Mouse (Mus musculus) liver, postnatal 0 days (tissue): ENCODE measurements around the gene Il21.

Experiments used
- CTCF ChIP-seq: sonication (generic); IDR thresholded peaks from 2 replicates; pipeline ENCODE4 v1.5.1; 2016; ENCODE audit warnings: antibody characterized with exemption, low read depth
- EP300 ChIP-seq: IDR thresholded peaks from 2 replicates; pipeline ENCODE4 v1.6.1; 2016; ENCODE audit warnings: antibody characterized with exemption, low read depth, mild to moderate bottlenecking

- no peak for TF ChIP-seq EP300
- TF ChIP-seq CTCF: no peak
These were observed 46.9 kb downstream of the Il21 start for GRCm38 (mm10) chr3:37185534-37185933.
